Mouse (Mus musculus) hindbrain, embryonic 10.5 days (tissue): ENCODE data around the gene Pde9a. TPM values are rescaled to one million over a fixed set of nuclear protein-coding genes. Genes with fewer than 3 reads are reported as not detected.
"Not testable (repeated sequence)": the region's sequence is repeated elsewhere in the genome, so short reads cannot be mapped to it uniquely, and the experiment has no call there.

Source experiments
- DNase-seq: peaks from one replicate; pipeline ENCODE4 v3.0.0-alpha.2; 2017; ENCODE audit warnings: low spot score
- H3K27ac ChIP-seq: fragments of 300-500 bp; sonication (generic); 2 replicates; pipeline ENCODE4 v1.5.1; 2016; ENCODE audit warnings: mild to moderate bottlenecking, moderate library complexity
- H3K27me3 ChIP-seq: fragments of 300-500 bp; sonication (generic); 2 replicates; pipeline ENCODE4 v1.6.1; 2016; ENCODE audit warnings: mild to moderate bottlenecking; ENCODE audit not compliant: poor library complexity, insufficient read depth, severe bottlenecking
- H3K36me3 ChIP-seq: fragments of 300-500 bp; sonication (generic); 2 replicates; pipeline ENCODE4 v1.6.1; 2016; ENCODE audit warnings: mild to moderate bottlenecking, moderate library complexity
- H3K4me1 ChIP-seq: fragments of 300-500 bp; sonication (generic); replicated peaks from 2 replicates; pipeline ENCODE4 v1.6.1; 2016; ENCODE audit warnings: mild to moderate bottlenecking
- H3K4me3 ChIP-seq: fragments of 300-500 bp; sonication (generic); 2 replicates; pipeline ENCODE4 v1.5.1; 2016; ENCODE audit warnings: mild to moderate bottlenecking, moderate library complexity
- H3K9me3 ChIP-seq: fragments of 300-500 bp; sonication (generic); 2 replicates; pipeline ENCODE4 v1.6.1; 2016; ENCODE audit warnings: mild to moderate bottlenecking, moderate library complexity
- WGBS: fragments of 180-500 bp; shearing (Covaris S2); methylation state at CpG from one replicate; pipeline ENCODE4 v1.1.7; 2016; 5-methylcytosine and 5-hydroxymethylcytosine counted together
- polyA plus RNA-seq: library from polyadenylated mRNA; unstranded; fragments of >200 nt; fragmentation: Nextera tagmentation; extraction: Ambion mirVana; gene quantifications from 2 replicates; pipeline ENCODE4 v1.2.1, GENCODE M21; 2016

The Pde9a gene
- 12.4 and 19.9 TPM in 2 replicates for polyA plus RNA-seq

- peaks cover 50% of the 10 kb centered on the region for H3K4me1 ChIP-seq
- DNase-seq: peak; percentile 86
- under 1% methylated on average over 53 of the region's 56 CpGs for WGBS
- H3K27me3 ChIP-seq: peaks cover 59% of the 10 kb centered on the region
- H3K27ac ChIP-seq: peak within 1 kb of the TSS; percentile 89
- peak within 1 kb of the TSS; percentile 78 for H3K4me3 ChIP-seq
- no peaks in the 10 kb centered on the region for H3K36me3 ChIP-seq
- no peaks in the 10 kb centered on the region for H3K9me3 ChIP-seq
These were observed at the start of gene Pde9a for GRCm38 (mm10) chr17:31385671-31386665. TSS of gene Pde9a (plus strand) at chr17:31386210.

- DNase-seq: no peak
- H3K4me3 ChIP-seq: no peak overlapping the region
- H3K27ac ChIP-seq: no peak overlapping the region
- 80% methylated on average over 2 of the region's 2 CpGs for WGBS
- H3K36me3 ChIP-seq: no peaks in the 10 kb centered on the region; the same call in 1 of the 2 replicates
- no peaks in the 10 kb centered on the region for H3K9me3 ChIP-seq
- H3K27me3 ChIP-seq: no peaks in the 10 kb centered on the region
- peaks cover 28% of the 10 kb centered on the region for H3K4me1 ChIP-seq
These were observed 46.2 kb upstream of the Pde9a start for GRCm38 (mm10) chr17:31339769-31340168.

GRCm38 (mm10) chr17:31342191-31342590, 43.8 kb upstream of the Pde9a start:
- no peaks in the 10 kb centered on the region; the same call in 1 of the 2 replicates for H3K36me3 ChIP-seq
- H3K4me1 ChIP-seq: peaks cover 23% of the 10 kb centered on the region
- H3K27ac ChIP-seq: no peak overlapping the region
- no peaks in the 10 kb centered on the region for H3K9me3 ChIP-seq
- H3K4me3 ChIP-seq: no peak overlapping the region
- WGBS: 71% methylated on average over 6 of the region's 6 CpGs
- no peak for DNase-seq
- no peaks in the 10 kb centered on the region for H3K27me3 ChIP-seq

GRCm38 (mm10) chr17:31344172-31344801, 41.7 kb upstream of the Pde9a start:
- Histone ChIP-seq H3K27me3 (no peaks in the 10 kb centered on the region), H3K27ac (no peak overlapping the region; the same call in 1 of the 2 replicates), H3K4me3 (no peak overlapping the region), H3K36me3 (no peaks in the 10 kb centered on the region; the same call in 1 of the 2 replicates), H3K4me1 (peaks cover 21% of the 10 kb centered on the region), H3K9me3 (no peaks in the 10 kb centered on the region)
- 43% methylated on average over 5 of the region's 5 CpGs for WGBS
- peak; percentile 76 for DNase-seq

- H3K4me1 ChIP-seq: peaks cover 25% of the 10 kb centered on the region
- no peaks in the 10 kb centered on the region for H3K9me3 ChIP-seq
- WGBS: 92% methylated on average over 3 of the region's 3 CpGs
- no peak for DNase-seq
- no peak overlapping the region for H3K4me3 ChIP-seq
- no peaks in the 10 kb centered on the region; the same call in 1 of the 2 replicates for H3K36me3 ChIP-seq
- no peaks in the 10 kb centered on the region for H3K27me3 ChIP-seq
- H3K27ac ChIP-seq: no peak overlapping the region
These were observed 41.2 kb upstream of the Pde9a start for GRCm38 (mm10) chr17:31344816-31345215.

GRCm38 (mm10) chr17:31348129-31348528, 37.9 kb upstream of the Pde9a start:
- DNase-seq: no peak
- peaks cover 17% of the 10 kb centered on the region for H3K4me1 ChIP-seq
- H3K4me3 ChIP-seq: no peak overlapping the region
- WGBS: 88% methylated on average over 5 of the region's 5 CpGs
- no peaks in the 10 kb centered on the region for H3K27me3 ChIP-seq
- H3K9me3 ChIP-seq: no peaks in the 10 kb centered on the region
- no peaks in the 10 kb centered on the region; the same call in 1 of the 2 replicates for H3K36me3 ChIP-seq
- H3K27ac ChIP-seq: 0 out of 2 replicates have a peak overlapping the region, but pooled peaks have one; percentile 16

DNA sequence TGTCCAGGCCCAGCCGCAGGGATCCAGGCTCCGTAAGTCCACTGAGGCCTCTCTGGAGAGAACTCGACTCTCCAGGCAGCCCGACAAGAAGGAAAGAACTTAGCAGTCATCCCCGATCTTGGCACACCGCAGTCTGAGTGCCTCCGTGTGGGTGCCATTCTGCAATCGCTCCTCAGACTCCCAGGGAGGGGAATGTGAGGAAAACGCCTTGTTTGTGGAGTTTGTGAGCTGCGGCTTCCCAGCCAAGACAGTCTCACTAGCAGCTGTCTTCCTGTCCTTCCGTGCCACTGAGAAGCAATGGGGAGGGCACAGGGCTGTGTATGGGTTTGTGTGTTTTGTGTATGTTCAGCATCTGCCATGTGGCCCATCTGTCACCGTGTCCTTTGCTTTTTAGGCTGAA, 36.6 kb upstream of the Pde9a start:
- no peaks in the 10 kb centered on the region for H3K9me3 ChIP-seq
- peaks cover 14% of the 10 kb centered on the region for H3K4me1 ChIP-seq
- WGBS: 87% methylated on average over 12 of the region's 12 CpGs
- DNase-seq: no peak
- no peaks in the 10 kb centered on the region for H3K27me3 ChIP-seq
- no peak overlapping the region for H3K4me3 ChIP-seq
- H3K36me3 ChIP-seq: no peaks in the 10 kb centered on the region; the same call in 1 of the 2 replicates
- peak overlapping the region; percentile 36; the same call in 1 of the 2 replicates for H3K27ac ChIP-seq

DNA sequence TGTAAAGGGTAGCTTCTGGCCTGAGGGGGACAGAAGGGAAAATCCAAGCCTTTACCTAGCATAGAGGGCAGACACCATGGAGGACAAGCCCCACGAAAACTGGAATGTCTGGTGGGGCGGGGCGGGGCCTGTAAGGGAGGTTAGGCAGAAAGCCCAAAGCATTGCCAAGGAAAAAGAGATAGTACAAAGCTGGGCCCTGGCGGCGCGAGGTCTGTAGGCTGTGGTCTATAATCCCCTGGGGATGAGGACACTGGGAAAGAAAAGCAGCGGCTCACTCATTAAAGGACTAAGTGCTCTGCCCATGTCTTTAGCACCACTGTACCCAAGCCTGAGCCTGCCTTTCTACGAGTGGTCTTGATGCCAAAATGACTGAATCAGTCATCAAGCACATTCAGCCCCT, 34.0 kb upstream of the Pde9a start:
- Histone ChIP-seq H3K36me3 (no peaks in the 10 kb centered on the region; the same call in 1 of the 2 replicates), H3K9me3 (no peaks in the 10 kb centered on the region), H3K4me3 (no peak overlapping the region), H3K4me1 (peaks cover 29% of the 10 kb centered on the region), H3K27ac (0 out of 2 replicates have a peak overlapping the region, but pooled peaks have one; percentile 50), H3K27me3 (no peaks in the 10 kb centered on the region)
- 64% methylated on average over 8 of the region's 8 CpGs for WGBS
- no peak for DNase-seq

DNA sequence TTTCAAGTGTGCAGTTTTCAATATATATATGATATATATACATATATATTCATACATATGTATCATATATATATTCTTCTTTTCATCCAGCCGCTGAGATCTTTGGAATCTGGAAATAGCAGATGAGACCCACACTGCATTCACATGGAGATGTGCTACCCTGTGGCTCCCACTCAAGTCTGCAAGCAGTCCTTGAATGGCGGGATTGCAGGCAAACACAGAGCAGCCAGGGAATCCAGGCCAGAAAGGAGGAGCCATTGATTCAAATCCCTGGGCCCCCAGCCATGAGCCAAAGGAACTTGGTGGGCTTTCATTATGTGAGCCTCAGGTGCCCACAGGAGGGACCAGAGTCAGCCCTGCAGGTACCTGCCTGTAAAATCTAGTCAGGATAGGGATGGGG, 32.8 kb upstream of the Pde9a start:
- DNase-seq: no peak
- no peak overlapping the region for H3K4me3 ChIP-seq
- H3K27me3 ChIP-seq: no peaks in the 10 kb centered on the region
- H3K36me3 ChIP-seq: no peaks in the 10 kb centered on the region; the same call in 1 of the 2 replicates
- no peak overlapping the region for H3K27ac ChIP-seq
- H3K4me1 ChIP-seq: peaks cover 29% of the 10 kb centered on the region
- H3K9me3 ChIP-seq: no peaks in the 10 kb centered on the region
- WGBS: 87% methylated on average over 2 of the region's 2 CpGs

- H3K4me3 ChIP-seq, H3K27ac ChIP-seq, H3K36me3 ChIP-seq, H3K27me3 ChIP-seq, H3K9me3 ChIP-seq, DNase-seq: not testable (repeated sequence)
- peaks cover 25% of the 10 kb centered on the region for H3K4me1 ChIP-seq
- WGBS: 75% methylated on average over 3 of the region's 3 CpGs
These were observed 31.3 kb upstream of the Pde9a start for GRCm38 (mm10) chr17:31354684-31355083.

DNA sequence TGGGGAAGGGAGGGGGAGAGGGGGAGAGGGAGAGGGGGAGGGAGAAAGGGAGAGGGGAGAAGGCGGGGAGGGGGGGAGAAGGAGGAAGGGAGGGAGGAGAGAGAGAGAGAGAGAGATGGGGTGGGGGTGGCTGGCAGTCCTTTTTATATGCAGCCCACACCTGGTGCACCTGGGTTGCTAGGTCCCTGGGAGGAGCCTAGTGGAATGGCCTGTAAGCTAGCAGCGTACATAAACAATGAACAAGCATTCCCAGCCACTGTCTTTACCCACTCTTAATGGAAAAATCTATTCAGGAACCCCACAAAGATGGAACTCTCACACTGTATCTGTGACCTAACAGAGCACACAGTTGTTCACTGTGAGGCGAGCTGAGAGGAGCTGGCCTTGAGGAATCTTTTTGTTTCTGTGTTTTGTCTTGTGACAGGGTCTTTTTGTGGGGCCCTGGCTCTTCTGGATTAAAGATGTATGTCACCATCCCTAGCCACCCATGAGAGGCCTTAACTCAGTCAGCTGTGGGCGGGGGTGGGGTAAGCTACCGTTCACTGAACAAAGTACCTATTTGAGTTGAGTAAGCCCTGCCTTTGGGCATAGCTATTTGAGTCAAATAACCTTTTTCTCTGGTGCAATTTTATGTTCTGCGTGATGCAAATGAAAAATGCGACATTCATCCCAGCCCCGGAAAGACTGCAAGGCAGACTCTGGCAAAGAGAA, 30.1 kb upstream of the Pde9a start:
- Histone ChIP-seq H3K27ac (peak overlapping the region; percentile 29), H3K27me3 (no peaks in the 10 kb centered on the region), H3K4me1 (peaks cover 21% of the 10 kb centered on the region), H3K36me3 (no peaks in the 10 kb centered on the region), H3K9me3 (no peaks in the 10 kb centered on the region), H3K4me3 (no peak overlapping the region)
- WGBS: 41% methylated on average over 8 of the region's 8 CpGs
- DNase-seq: no peak

GRCm38 (mm10) chr17:31360582-31360981, 25.4 kb upstream of the Pde9a start:
- Histone ChIP-seq H3K36me3 (no peaks in the 10 kb centered on the region), H3K9me3 (no peaks in the 10 kb centered on the region), H3K4me1 (peaks cover 25% of the 10 kb centered on the region), H3K4me3 (no peak overlapping the region), H3K27me3 (no peaks in the 10 kb centered on the region; the same call in 1 of the 2 replicates), H3K27ac (no peak overlapping the region; the same call in 1 of the 2 replicates)
- DNase-seq: no peak
- WGBS: 85% methylated on average over 13 of the region's 13 CpGs
